Mouse (Mus musculus) CH12.LX (cell line): ENCODE measurements at regions not wholly inside any gene's neighbourhood (a gene's known extent, or its start where the extent isn't known, plus 50 kb on each side); places are given as distances from the start of the nearest gene placed in this dataset.

ENCODE experiments used
- EP300 ChIP-seq: IDR thresholded peaks from 2 replicates; pipeline ENCODE4 v1.6.1; 2011; ENCODE audit warnings: low read length, improper control_type of control experiment
- MXI1 ChIP-seq: IDR thresholded peaks from 2 replicates; pipeline ENCODE4 v1.6.1; 2011; ENCODE audit warnings: mild to moderate bottlenecking, low read depth, low read length, improper control_type of control experiment
- UBTF ChIP-seq: IDR thresholded peaks from 2 replicates; pipeline ENCODE4 v1.6.1; 2012; ENCODE audit warnings: low read depth, mild to moderate bottlenecking, inconsistent platforms, low read length, improper control_type of control experiment, moderate library complexity

- TF ChIP-seq UBTF = no peak
- no peak for TF ChIP-seq EP300
- TF ChIP-seq MXI1 = no peak
Observed at GRCm38 (mm10) chr12:79947574-79947973, 165.2 kb downstream of the Zfp36l1 start.
